Mouse (Mus musculus) stomach, postnatal 0 days (tissue): ENCODE results near the gene Vezf1.

Source experiments
- CTCF ChIP-seq: IDR thresholded peaks from 2 replicates; pipeline ENCODE4 v1.5.1; 2016; ENCODE audit warnings: antibody characterized with exemption, low read depth, mild to moderate bottlenecking, moderate library complexity
- EP300 ChIP-seq: optimal IDR thresholded peaks from 2 replicates; pipeline ENCODE3; 2016; ENCODE audit warnings: antibody characterized with exemption

DNA sequence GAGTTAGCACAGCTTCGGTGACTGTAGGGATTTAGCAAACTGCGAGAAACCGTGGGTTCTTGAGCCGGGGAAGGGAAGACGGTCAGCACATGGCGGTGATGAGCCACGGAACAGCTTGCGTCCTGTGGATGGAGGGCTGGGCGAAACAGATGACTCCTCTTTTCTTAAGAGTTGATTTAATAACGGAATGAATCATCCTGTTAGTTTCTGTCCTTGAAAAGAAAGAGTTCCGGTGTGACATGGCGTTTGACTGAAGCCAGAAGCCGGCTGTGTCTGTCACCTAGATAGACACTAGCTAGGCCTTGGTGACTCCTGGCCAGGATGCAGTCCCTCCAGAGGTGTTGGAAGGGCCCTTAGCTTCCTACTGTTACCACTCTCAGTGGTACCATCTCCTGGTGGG, 44.0 kb downstream of the Vezf1 start:
- TF ChIP-seq CTCF (no peak), EP300 (no peak)
